Mouse (Mus musculus): Measurements from ENCODE around the gene Utp4. TPM values are rescaled to one million over a fixed set of nuclear protein-coding genes. Genes with fewer than 3 reads are reported as not detected.
A peak's percentile ranks its signal among the peaks of the same experiment; 100 is the strongest.
"Not testable (repeated sequence)": the region's sequence is repeated elsewhere in the genome, so short reads cannot be mapped to it uniquely, and the experiment has no call there.

Gene Utp4
- total RNA-seq, 1 experiment from 2014 or later, result 39.6 TPM

DNA sequence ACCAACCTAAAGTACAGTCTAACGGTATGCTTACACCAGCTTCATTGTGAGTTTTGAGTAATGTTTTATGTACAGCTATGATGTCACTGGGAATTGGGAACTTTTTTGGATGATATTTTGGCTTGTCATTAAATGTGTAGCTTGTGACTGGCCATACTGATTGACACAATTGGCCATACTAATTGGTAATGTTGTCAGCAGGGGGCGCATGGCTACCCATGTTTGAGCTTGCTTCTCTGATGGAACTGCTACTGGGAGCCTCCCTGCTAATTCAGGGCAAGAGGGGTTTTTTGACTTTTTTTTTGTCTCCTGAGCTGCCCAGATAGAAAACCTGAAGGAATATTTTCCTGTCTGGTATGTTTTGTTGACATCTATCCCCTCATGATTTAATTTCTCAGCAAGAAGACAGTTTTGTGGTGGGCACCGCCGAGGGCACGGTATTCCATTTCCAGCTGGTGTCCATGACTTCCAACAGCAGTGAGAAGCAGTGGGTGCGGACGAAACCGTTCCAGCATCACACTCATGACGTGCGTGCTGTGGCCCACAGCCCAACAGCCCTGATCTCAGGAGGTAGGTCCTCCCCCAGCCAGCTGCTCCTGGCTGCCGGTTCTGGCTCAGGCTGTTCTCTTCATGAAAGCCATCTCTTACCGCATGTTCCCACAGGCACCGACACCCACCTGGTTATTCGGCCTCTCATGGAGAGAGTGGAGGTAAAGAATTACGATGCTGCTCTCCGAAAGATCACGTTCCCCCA is 12.5 kb downstream of the Utp4 start:
- peak; percentile 72 for DNase-seq

DNA sequence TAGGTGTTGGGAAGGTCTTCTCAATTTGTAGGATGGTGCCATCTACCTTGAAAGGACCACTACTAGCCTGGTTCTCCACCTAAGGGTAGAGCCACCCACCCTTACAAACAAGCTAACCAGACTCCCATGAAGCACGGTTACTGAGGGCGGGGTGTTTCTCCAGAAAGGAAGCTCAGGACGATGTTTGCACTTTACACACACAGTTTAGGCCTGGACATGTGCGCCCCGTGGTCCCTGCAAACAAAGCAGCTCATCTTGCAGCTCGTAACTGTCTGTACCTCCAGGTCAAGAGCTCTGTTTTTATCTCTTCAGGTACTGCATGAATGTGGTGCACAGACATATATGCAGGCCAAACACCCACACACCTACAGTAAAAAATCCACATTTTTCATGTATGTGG is 13.2 kb downstream of the Utp4 start:
- DNase-seq, result no peak

DNA sequence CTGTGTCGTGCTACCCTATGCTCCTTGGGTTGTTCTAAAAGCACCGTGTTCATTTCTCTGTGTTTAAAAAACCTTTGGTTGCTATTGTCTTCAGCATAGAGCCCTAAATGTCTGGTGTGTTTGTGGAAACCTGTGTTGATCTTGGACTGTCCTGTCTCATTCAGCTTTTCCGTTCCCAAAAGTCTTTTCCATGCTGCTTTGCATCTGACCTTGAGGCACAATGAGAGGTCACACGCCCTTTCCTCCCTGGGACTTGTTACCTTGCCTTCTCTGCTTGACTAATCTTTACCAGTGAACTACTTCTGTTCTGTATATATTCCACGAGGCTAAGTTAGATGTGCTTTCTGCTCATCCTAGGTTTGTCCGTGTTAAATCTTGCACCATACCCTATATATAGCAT is 14.0 kb downstream of the Utp4 start:
- no peak for DNase-seq

DNA sequence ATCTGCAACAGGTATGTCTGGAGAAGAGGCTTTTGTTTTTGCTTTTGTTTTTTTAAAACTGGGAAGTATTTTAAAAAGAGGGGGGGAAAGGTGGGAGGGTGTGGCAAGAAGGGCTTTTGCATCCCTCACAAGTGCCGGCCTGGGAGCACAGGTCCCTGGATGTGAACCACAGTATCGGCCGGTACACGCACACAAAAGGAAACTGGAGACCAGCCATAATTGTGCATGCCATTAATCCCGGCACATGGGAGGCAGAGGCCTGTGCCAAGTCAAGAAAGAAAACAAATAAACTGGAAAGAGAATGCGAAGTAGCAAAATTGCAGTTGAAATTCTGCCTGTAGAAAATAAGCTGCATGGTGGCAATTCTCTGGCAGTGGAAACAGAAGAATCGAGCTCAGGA is 14.9 kb downstream of the Utp4 start:
- no peak for DNase-seq

DNA sequence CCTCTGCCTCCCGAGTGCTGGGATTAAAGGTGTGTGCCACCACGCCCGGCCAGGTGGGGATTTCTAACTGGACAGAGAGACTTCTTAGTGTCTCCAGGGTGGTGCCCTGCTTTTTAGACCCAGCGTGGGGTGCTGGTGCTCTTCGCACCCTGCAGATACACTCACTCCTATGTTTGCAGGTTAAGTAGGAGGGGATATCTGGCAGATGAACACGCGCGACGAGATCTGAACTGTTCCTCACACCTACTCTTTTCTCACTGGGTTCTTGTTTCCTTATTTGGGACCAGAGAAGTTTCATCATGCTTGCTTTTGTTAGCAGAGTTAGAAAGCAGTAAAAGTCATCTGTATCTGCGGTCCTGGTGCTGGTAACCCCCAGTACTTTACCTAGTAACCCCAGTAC is 20.2 kb downstream of the Utp4 start:
- DNase-seq, result no peak

DNA sequence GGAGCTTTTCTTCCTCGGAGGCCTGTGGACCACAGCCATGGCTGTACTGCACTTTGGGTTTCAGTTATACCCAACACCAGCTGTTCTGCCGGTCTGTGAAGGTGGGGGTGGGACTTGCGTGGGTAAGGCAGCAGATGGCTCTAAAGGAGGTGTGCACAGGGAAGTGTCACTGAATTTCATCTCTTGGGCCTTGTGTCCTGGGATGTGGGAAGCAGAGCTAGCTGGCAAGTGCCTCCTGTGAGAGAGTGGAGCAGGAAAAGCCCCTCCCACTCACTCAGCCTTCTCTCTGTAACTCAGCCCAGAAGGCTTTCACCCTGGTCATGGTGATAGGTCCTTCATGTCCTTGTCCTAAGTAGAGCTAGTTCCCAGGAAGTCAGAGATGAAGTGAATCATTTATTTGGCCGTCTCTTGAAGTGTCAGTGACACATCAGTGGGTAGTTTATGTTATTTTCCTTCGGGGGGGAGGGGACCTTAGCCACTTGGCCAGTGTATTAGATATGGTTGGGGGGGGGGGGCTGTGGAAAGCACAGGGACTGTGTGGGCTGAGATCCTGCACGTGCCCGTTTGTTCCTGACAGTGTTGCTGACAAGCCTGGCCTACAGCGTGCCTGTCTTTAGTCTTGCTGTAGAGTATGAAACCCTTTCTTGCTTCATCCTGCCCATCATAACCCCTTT is 26.4 kb downstream of the Utp4 start:
- DNase-seq, result no peak

DNA sequence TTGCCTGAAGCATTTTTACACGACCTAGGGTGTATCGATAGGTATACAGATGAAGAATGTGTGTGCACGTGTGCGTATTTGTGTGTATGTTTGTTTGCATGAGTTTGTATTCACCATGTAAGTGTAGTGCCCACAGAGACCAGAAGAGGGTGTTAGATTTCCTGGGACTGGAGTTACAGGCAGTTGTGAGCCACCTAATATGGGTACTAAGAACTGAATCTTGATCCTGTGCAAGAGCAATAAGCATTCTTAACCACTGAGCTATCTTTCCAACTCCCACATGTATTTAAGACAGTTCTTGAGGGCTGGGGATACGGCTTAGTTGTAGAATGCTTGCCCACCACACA is 26.9 kb downstream of the Utp4 start:
- no peak for DNase-seq

DNA sequence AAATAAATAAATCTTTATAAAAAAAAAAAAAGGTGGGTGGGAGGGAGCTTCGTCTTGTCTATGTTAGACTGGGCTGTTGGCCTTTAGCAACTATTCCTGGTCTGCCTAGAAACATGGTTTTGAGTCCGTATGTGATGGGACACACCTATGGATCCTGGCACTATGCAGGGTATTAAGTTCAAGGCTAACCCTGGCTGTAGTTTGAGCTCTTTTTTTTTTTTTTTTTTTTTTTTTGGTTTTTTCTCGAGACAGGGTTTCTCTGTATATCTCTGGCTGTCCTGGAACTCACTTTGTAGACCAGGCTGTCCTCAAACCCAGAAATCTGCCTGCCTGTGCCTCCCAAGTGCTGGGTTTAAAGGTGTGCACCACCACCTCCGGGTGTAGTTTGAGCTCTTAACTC is 30.6 kb downstream of the Utp4 start:
- DNase-seq, result no peak

DNA sequence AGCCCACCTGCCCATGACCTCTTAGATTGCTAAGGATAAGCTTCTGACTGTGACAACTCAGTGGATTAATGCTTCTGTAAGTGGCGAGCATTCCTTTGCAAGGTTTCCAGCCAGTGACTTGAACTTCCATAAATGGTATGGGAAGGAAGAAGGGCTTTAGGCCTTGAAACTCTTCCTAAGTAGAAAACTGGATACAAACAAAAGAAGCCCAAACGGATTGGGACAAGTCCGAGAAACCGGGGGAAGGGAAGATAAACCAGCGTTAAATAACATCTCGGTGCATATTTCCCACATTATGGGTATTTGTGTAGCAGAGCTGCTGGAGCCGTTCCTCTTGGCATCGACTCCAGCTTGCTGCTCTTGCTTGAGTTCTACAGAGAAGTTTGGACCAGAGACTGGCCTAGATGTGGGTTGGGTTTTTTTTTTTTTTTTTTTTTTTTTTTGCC is 31.5 kb downstream of the Utp4 start:
- no peak for DNase-seq

DNA sequence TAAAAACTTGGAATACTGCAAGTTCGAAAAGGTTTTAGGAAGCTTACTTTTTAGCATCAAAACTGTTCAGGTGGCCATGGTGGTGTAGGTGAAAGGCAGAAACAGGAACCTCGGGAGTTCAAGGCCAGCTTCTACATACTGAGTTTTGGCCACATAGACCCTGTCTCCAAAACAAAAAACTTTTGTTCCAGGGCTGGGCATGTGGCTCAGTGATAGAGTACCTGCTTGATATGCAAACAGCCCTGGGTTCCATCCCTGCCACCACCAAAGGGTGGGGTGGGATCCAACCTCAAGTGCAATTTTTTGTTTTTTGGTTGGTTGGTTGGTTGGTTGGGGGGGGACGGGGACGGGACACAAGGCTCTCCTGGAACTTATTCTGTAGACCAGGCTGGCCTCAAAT is 32.0 kb downstream of the Utp4 start:
- DNase-seq, result no peak

DNA sequence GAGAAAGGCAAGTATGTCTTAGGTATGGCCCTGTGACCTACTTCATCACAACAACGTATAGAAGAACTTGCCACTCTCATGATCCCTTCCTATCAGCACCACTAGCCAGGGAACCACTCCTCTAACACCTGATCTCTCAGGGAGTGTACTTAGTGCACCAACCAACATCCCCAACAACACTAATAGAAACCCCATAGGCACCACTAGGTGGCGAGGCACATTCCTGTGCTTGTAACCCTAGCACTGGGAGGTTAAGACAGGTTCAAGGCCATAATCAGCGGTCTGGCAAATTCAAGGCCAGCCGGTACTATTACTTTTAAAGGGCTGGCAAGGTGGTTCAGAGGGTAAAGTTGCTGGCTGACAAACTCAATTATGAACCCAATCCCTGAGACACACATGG is 33.8 kb downstream of the Utp4 start:
- no peak for DNase-seq

DNA sequence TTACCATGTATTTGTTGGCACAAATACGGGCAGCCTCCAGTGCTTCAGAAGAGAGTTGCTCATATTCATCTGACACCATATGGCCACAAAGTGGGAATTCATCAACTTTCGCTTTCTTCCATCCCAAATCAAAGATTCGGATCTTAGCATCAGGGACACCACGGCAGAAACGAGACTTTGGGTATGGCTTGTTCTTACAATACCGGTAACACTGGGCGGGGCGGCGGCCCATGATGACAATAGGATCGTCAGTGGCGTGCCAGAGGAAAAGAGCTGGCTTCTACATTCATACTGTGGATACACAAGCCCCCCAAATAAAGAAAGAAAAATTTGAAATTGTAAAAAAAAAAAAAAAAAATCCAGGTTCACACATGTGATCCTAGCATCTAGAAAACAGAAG is 34.7 kb downstream of the Utp4 start:
- not testable (repeated sequence) for DNase-seq

DNA sequence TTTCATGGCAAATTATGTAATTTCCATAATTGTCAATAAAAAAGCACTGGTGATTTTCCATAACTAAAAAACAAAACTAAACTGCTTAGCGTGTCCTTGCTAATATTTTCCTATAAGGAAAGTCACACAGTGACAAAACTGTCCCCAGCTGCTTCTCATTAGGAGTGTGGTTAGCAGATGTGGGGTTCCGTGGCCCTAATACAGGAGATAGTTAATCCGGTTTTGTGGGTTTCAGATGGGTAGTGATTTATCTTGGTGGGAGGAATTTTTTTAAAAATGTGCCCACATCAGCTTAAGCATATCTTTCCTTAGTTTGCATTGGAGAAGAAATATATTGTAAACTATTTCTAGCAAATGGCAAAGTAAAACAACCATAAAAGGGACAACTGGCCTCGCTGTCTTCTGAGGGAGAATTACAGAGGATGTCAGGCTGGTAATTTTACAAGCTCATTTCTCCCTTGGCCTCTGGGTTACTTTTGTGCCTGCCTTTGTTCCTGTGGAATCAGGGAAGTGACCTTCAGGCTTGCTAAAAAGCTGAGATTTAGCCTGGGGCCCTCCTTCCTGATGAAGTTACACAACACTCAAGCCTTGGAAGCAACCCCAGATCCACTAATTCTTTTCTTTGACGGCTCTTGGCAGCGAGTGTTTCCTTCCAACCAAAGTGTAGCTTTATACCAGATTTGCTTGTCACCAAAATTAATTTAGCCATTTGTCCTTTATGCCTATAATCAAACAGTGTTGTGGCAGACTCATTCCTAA is 35.9 kb downstream of the Utp4 start:
- peak; percentile 39 for DNase-seq

DNA sequence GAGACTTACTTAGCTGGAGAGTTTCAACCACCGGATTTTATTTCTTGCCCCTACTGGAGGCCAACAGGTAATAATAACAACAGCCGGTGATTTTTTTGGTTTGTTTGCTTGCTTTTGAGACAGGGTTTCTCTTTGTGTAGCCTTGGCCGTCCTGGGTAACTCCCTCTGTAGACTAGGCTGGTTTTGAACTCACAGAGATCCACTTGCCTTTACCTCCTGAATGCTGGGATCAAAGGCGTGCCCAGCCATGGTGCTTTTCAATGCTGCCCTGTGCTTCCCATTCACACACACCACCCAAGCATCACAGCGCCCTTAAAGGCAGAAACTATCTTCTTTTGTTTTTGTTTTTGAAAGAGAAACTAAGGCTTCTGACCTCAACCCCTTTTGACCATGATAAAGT is 36.5 kb downstream of the Utp4 start:
- DNase-seq, result no peak

DNA sequence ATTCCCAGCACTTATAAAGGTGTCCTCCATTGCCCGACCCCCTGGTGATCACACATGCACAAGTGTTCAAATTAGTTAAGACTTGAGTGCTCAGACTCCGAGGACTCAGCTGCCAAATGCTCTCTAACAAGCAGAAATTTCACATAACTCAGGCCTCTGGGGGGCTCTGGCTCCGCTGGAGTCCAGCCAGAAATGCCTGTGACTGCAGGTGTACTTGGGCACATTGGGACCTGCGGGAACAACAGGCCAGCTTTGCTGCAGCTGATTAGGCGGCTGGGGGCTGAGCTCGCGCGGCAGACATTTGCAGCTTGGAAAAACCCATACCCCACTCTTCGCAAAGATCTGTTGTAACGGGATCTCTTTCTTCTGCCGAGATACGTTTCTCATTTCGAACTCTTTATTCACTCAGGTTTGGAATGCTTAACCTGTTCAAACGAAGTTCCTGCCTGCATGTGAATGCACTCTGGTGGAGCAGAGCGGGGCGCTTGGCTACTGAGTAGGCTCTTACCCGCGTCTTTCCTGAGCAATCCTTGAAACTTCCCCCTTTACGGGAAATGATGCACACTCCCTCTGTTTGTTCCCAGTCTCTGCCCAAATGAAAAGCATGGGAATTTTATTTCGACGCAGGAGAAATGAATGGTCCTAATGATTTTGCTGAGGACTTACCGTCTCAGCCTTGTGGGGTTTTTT is 39.1 kb downstream of the Utp4 start:
- peak; percentile 39 for DNase-seq

DNA sequence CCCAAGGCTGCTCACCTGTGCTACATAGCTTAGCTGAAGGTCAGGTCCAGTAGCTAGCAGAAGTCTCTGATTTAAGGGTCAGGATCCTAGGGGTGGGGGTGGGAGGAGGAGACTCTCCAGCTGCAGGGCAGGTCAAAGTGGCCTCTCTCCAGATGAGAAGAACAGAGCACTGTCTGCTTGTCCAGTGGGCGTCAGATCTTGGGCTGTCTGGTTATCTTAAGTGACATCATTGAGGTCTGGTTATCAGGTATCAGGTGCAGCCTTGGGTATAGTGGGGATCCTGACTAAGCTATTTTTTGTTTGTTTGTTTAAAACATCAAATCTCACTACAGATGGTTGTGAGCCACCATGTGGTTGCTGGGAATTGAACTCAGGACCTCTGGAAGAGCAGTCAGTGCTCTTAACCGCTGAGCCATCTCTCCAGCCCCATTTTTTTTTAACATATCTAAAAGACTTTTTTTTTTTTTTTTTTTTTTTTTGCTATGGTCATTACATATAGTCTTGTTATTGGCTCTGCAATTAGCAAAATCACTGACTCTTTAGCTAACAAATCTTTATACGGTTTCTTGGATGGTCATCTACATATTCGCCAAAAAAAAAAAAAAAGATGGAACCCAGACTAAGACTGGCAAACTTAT is 40.2 kb downstream of the Utp4 start:
- DNase-seq, result no peak

DNA sequence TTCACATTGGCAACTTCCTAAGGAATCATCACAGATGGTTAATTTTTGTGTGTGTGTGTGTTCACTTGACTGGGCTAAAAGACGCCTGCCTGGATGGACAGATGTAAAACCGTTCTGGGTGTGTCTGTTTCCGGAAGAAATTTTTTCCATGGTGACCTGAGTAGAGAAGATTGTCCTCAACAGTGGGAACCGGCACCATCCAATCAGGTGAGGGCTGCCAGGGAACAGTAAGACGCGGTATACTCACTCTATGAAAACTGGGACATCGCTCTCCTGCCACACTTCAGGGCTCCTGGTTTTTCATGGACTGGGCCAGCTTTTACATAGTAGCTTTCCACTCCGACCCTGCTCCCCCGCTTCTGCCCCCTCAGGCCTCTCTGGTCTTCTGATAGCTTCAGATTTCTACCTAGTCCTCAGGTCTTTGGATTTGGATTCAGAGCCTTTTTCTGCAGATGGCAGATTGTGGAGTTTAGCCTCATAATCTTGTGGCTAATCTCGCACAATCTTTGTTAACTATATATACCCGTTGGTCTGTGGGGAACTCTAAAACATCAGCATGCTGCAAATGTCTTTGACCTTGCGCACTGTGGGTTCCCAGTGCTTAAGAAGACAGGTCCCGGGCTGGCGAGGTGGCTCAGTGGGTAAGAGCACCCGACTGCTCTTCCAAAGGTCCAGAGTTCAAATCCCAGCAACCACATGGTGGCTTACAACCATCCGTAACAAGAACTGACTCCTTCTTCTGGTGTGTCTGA is 41.0 kb downstream of the Utp4 start:
- DNase-seq, result no peak

DNA sequence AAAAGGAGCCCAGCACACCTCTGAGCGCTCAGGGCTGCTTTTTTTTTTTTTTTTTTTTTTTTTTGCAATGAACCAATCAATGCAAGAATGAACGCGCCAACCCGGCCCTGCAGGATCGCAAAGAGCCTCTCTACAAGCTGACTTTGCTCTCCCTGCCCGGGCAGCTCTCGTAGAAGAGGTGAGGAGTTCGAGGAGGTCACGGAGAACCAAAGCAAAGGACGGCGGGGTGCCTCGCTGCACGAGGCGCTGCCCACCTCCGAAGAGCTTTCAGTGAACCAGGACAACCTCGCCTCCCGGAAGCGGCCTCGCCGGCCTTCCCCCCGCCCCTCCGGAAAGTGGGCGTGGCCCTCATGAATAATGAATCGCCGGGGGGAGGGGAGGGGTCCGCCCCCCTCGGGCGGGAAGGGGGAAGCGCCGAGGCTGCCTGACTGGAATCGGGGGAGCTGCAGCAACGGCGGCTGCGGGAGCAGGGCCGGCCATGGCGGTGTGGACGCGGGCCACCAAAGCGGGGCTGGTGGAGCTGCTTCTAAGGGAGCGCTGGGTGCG is 42.0 kb downstream of the Utp4 start, which contains the start of gene Sntb2:
Gene Sntb2, plus strand, starts transcription at position 427 of the 546 bp plus-strand sequence.
- peak; percentile 97 for DNase-seq

DNA sequence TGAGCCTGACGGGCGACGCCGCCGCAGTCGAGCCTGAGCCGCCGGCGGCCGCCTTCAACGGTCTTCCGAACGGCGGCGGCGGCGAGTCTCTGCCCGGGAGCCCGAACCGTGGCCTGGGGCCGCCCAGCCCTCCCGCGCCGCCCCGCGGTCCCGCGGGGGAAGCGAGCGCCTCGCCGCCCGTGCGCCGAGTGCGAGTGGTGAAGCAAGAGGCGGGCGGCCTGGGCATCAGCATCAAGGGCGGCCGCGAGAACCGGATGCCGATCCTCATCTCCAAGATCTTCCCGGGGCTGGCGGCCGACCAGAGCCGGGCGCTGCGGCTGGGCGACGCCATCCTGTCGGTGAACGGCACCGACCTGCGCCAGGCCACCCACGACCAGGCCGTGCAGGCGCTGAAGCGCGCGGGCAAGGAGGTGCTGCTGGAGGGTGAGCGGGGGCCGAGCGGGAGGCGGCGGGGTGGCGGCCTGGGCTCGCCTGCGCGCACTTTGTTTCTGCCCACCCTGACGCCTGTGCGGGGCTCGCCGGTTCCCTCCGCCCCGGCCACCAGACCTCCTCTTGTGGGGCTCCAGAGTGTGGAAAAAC is 42.6 kb downstream of the Utp4 start:
- peak; percentile 70 for DNase-seq

DNA sequence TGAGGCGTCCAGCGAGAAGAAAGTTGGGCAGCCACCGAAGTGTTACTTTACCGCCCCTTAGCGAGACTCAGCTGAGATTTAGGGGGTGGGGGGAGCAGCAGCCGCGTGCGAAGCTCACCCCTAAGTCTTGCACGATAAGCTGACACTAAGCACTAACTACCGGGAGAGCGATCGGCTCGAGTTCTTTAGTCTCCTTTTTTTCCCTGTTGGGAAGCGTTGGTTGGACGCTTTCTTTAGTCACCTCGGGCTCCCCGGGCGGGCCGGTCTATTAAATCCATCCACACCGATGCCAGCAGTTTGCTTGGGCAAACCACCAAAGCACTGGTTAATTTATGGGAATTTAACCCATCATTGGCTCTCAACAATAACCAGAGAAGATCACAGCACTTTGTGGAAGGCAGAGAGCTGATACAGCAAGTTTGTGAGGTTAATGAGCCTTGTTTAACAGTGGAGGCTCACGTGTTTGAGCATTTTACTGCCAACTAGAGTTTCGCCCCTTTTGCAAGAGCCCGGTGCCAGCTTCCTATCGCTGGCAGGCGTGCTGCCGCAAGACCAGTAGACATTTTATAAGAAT is 43.1 kb downstream of the Utp4 start:
- DNase-seq, result peak; percentile 51

Measured in adrenal gland, postnatal 25 days (tissue).